Mouse (Mus musculus): Measurements from ENCODE around the gene Nip7. TPM values are rescaled to one million over a fixed set of nuclear protein-coding genes. Genes with fewer than 3 reads are reported as not detected.

Gene Nip7
- polyA plus RNA-seq (2014; fragmentation: Illumina TruSeq; extraction: RNeasy Lipid Tissue Mini Kit (QIAGEN cat#74804); ENCODE audit: insufficient read depth, low read depth, low replicate concordance): 34.0 TPM

GRCm38 (mm10) chr8:107056076-107056972 is at the start of gene Nip7, which contains the start of gene Cog8:
TSS of gene Nip7 (plus strand) at chr8:107056877.
TSS of gene Cog8 (minus strand) at chr8:107056689.

DNA sequence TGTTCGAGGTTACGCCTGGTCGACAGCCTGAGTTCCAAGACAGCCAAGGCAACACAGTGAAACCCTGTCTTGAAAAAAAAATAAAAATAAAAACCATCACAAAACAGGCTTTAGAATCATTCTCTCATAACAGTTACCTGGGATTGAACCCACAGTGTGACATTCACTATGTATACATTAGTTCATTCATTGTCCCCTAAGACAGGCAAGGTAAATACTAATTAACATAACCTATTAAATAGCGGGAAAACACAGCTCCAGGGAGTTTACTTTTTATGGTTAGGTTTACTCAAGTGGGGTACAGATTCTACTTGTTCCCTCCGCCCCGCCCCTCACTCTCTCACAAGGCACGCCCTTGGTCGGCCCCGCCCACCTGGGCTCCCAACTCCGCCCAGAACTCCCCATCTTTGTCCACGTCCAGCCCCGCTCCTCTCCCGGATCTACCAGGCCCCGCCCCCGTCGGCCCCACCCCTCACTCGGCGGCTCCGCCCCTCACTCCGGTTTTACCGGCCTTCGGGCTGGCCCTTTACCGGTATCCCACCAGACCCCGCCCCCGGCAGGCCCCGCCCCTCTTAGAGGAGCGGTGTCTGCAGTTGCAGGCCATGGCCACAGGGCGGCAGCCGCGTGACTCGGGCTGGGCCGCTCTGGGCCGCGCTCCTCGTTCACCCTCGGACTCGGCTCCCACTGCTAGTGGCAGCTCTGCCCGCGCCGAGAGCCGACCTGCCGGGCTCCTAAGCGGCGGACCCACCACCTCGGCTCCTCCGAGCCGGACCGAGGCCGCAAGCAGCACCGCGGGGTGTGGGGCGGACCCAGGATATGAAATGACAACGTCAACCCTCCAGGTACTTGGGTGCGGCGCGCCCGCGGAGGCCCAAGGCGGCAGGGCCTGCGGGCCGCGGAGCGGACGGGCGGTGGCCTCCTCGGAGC is 25.8 kb upstream of the Nip7 start, which contains the start of gene Vps4a:
Gene Vps4a, plus strand, starts transcription at position 573 of the 927 bp plus-strand sequence.

GRCm38 (mm10) chr8:107048061-107048941 is 8.4 kb upstream of the Nip7 start, which contains the start of gene Pdf:
TSS of gene Pdf (minus strand) at chr8:107048614.

GRCm38 (mm10) chr8:107065511-107066496 is 9.1 kb downstream of the Nip7 start, which contains the start of gene Tmed6:
TSS of gene Tmed6 (minus strand) at chr8:107065644.

DNA sequence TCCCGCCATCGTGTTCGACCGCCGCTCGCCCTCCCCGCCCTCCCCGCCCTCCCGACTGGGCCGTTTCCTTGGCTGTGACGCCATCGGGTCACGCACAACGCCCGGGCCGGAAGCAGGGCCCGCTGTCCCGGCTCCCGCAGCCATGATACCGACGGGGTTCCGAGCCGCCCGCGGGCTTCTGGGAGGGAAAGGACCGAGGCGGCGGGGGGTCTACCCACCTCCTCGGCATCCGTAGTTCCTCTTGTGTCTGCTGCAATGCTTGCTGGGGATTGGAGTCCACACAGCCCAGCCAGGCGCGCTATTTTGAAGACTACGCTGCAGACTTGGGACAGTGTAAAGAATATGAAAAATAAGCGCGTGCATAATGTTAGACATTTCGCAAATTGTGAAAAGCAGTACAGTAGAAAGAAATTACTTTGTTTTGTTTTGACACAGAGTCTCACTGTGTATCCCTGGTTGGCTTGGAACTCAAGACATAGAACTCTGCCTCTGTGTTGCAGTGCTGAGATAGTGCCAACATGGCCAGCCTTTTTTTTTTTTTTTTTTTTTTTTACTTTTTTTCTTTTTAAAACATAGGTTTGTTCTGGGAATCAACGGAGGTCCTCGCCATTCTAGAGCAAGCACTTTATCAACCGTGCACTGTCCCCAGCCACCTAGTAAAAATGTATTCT is 39.8 kb downstream of the Nip7 start, which contains the start of gene Terf2:
Gene Terf2, minus strand, starts transcription at position 182 of the 671 bp plus-strand sequence.

Other genes starting within 250 kb of the Nip7 start
- 0.24 TPM for gene Has3, start 186.6 kb upstream of the Nip7 start, polyA plus RNA-seq (2014; fragmentation: Illumina TruSeq; extraction: RNeasy Lipid Tissue Mini Kit (QIAGEN cat#74804); ENCODE audit: insufficient read depth, low read depth, low replicate concordance)
- gene Utp4, start 163.2 kb upstream of the Nip7 start, polyA plus RNA-seq (2014; fragmentation: Illumina TruSeq; extraction: RNeasy Lipid Tissue Mini Kit (QIAGEN cat#74804); ENCODE audit: insufficient read depth, low read depth, low replicate concordance): 11.0 TPM
- gene Sntb2, start 121.1 kb upstream of the Nip7 start, polyA plus RNA-seq (2014; fragmentation: Illumina TruSeq; extraction: RNeasy Lipid Tissue Mini Kit (QIAGEN cat#74804); ENCODE audit: insufficient read depth, low read depth, low replicate concordance): 3.7 TPM
- gene Vps4a, start 25.7 kb upstream of the Nip7 start, polyA plus RNA-seq (2014; fragmentation: Illumina TruSeq; extraction: RNeasy Lipid Tissue Mini Kit (QIAGEN cat#74804); ENCODE audit: insufficient read depth, low read depth, low replicate concordance): 40.1 TPM
- 20.9 TPM for gene Pdf, start 8.3 kb upstream of the Nip7 start, polyA plus RNA-seq (2014; fragmentation: Illumina TruSeq; extraction: RNeasy Lipid Tissue Mini Kit (QIAGEN cat#74804); ENCODE audit: insufficient read depth, low read depth, low replicate concordance)
- 16.0 TPM for gene Cog8, start 188 bp upstream of the Nip7 start, polyA plus RNA-seq (2014; fragmentation: Illumina TruSeq; extraction: RNeasy Lipid Tissue Mini Kit (QIAGEN cat#74804); ENCODE audit: insufficient read depth, low read depth, low replicate concordance)
- 1.3 TPM for gene Tmed6, start 8.8 kb downstream of the Nip7 start, polyA plus RNA-seq (2014; fragmentation: Illumina TruSeq; extraction: RNeasy Lipid Tissue Mini Kit (QIAGEN cat#74804); ENCODE audit: insufficient read depth, low read depth, low replicate concordance)
- gene Terf2, start 39.7 kb downstream of the Nip7 start, polyA plus RNA-seq (2014; fragmentation: Illumina TruSeq; extraction: RNeasy Lipid Tissue Mini Kit (QIAGEN cat#74804); ENCODE audit: insufficient read depth, low read depth, low replicate concordance): 11.8 TPM
- gene Cyb5b, start 93.8 kb downstream of the Nip7 start, polyA plus RNA-seq (2014; fragmentation: Illumina TruSeq; extraction: RNeasy Lipid Tissue Mini Kit (QIAGEN cat#74804); ENCODE audit: insufficient read depth, low read depth, low replicate concordance): 64.0 TPM
- 10.7 TPM for gene Nfat5, start 236.6 kb downstream of the Nip7 start, polyA plus RNA-seq (2014; fragmentation: Illumina TruSeq; extraction: RNeasy Lipid Tissue Mini Kit (QIAGEN cat#74804); ENCODE audit: insufficient read depth, low read depth, low replicate concordance)